Mouse (Mus musculus): ENCODE results near the gene Ubap2. TPM values are rescaled to one million over a fixed set of nuclear protein-coding genes. Genes with fewer than 3 reads are reported as not detected.

Ubap2 gene
- total and polyA plus RNA-seq, 3 experiments: 44.5 to 57.4 (median 50.3) TPM

DNA sequence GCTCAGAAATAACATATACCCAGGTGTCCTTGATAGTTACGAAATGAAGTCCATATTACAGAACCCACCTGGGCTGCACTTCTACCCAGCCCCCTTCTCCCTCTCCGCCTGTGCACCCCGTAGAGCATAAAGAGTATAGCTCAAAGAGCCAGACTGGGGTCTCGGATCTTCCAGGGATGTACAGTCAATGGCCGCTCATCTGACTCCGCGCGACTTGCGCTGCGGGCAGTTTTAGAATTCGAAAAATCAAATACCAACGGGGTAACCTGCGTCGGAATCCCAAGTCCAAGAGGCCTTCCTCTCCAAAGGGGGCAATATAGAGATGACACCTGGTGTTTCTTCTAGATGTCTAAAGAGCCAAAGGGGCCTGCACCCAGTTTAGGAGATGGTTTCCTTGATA is 38.8 kb upstream of the Ubap2 start:
- H3K9ac ChIP-seq (ENCODE audit: low read depth, low read length): peak overlapping the region; percentile 96
- H3K4me3 ChIP-seq: peak overlapping the region; percentile 81
- H3K4me1 ChIP-seq (ENCODE audit: control insufficient read depth, insufficient read depth, low read length): peaks cover 4% of the 10 kb centered on the region
- intact Hi-C loops (cut with DNase I): loop anchor here (2.0 kb wide), 2 partner anchors 39 to 75 kb away; partner anchors contain the start of gene Ubap2
- H3K27me3 ChIP-seq (ENCODE audit: control insufficient read depth, insufficient read depth, low read length): no peaks in the 10 kb centered on the region
- WGBS: 10% methylated on average over 14 of the region's 14 CpGs
- TF ChIP-seq POLR2A (IDR thresholded peaks at IDR 0.05; ENCODE audit: insufficient read depth, low read depth, low read length) (no peak), CTCF (IDR thresholded peaks at IDR 0.05) (no peak), EP300 (IDR thresholded peaks at IDR 0.05; ENCODE audit: insufficient read depth, low read depth, low read length) (no peak)
- peak overlapping the region; percentile 100 for H3K27ac ChIP-seq
- peaks cover 14% of the 10 kb centered on the region for H3K36me3 ChIP-seq (ENCODE audit: control insufficient read depth, insufficient read depth, low read length)
- DNase-seq: peak in 1 of 2 experiments; percentile 36
- peaks cover 1% of the 10 kb centered on the region; the same call in 1 of the 2 replicates for H3K79me2 ChIP-seq (replicated peaks; ENCODE audit: control insufficient read depth, insufficient read depth, low read length)

DNA sequence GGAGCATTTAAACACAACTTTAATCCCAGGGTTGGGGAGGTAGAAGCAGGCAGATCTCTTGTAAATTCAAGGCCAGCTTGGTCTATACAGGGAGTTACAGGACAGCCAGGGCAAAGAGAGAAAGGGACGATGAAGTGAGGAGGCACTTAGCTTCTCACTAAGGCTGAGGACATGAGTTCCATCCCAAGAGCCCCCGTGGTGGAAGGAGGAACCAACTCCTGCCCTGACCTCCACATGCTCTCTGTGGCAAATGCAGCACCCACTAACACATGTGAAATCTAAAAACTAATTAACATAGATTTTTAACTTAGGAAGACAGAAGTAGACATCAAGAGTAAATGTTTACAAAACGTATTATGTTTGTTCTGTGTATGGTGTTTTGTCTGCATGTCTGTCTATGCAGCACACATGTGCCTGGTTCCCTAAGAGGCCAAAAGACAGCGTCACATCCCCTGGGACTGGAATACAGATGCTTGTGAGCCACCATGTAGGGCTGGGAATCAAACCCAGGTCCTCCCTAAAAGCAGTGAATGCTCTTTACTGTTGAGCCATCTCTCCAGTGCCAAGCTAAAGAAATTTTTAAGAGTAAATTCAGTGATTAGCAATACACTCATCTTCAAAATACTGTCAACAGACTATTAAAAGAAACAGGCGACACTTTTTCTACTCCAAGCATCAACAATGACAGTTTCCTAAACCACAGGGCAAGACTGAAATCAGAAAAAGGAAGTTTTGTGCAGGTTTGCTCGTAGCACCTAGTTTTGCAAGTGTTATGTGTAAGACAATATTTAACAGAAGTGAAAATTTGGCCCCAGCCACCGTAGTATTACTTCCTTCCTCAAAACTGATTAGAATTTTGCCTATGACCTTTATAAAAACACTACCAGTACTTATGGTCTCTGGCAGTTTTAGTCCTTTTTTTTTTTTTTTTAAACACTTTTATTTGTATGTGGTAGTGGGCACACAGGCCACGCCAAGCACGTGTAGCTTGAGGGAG is 35.9 kb upstream of the Ubap2 start:
- H3K79me2 ChIP-seq (replicated peaks; ENCODE audit: control insufficient read depth, insufficient read depth, low read length): peaks cover 3% of the 10 kb centered on the region; the same call in 1 of the 2 replicates
- peaks cover 18% of the 10 kb centered on the region for H3K36me3 ChIP-seq (ENCODE audit: control insufficient read depth, insufficient read depth, low read length)
- H3K4me3 ChIP-seq: no peak overlapping the region
- no peak for TF ChIP-seq POLR2A (IDR thresholded peaks at IDR 0.05; ENCODE audit: insufficient read depth, low read depth, low read length)
- no peak for TF ChIP-seq EP300 (IDR thresholded peaks at IDR 0.05; ENCODE audit: insufficient read depth, low read depth, low read length)
- TF ChIP-seq CTCF (IDR thresholded peaks at IDR 0.05): no peak
- no peak overlapping the region; the same call in 1 of the 2 replicates for H3K27ac ChIP-seq
- H3K9ac ChIP-seq (ENCODE audit: low read depth, low read length): no peak overlapping the region
- 73% methylated on average over 9 of the region's 9 CpGs for WGBS
- H3K27me3 ChIP-seq (ENCODE audit: control insufficient read depth, insufficient read depth, low read length): no peaks in the 10 kb centered on the region
- intact Hi-C loops (cut with DNase I): no loop called here
- DNase-seq: no peak
- H3K4me1 ChIP-seq (ENCODE audit: control insufficient read depth, insufficient read depth, low read length): peaks cover 6% of the 10 kb centered on the region

DNA sequence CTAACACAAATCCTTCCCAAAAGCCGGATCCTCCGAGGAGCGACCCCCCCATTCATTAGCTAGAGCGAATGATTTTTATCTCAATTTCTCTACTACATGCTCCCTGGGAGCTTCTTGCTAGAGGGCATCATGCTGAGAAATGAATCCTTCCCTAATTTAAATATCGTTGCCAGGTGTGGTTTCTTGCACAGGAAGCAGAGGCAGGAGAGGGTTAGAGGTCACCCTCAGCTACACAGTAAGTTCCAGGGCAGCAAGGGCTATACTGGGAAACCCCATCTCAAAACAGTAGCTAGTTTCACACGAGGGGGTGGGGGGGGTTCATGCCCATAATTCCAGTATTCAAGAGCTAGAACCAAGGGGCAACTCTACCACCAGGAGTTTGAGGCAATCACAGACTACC is 32.5 kb upstream of the Ubap2 start:
- H3K4me1 ChIP-seq (ENCODE audit: control insufficient read depth, insufficient read depth, low read length): peaks cover 7% of the 10 kb centered on the region
- H3K4me3 ChIP-seq: no peak overlapping the region
- H3K9ac ChIP-seq (ENCODE audit: low read depth, low read length): no peak overlapping the region
- no peak overlapping the region for H3K27ac ChIP-seq
- WGBS: 82% methylated on average over 6 of the region's 6 CpGs
- H3K27me3 ChIP-seq (ENCODE audit: control insufficient read depth, insufficient read depth, low read length): no peaks in the 10 kb centered on the region
- TF ChIP-seq POLR2A (IDR thresholded peaks at IDR 0.05; ENCODE audit: insufficient read depth, low read depth, low read length) (no peak), CTCF (IDR thresholded peaks at IDR 0.05) (no peak)
- no peak for DNase-seq
- peaks cover 3% of the 10 kb centered on the region; the same call in 1 of the 2 replicates for H3K79me2 ChIP-seq (replicated peaks; ENCODE audit: control insufficient read depth, insufficient read depth, low read length)
- peaks cover 13% of the 10 kb centered on the region for H3K36me3 ChIP-seq (ENCODE audit: control insufficient read depth, insufficient read depth, low read length)
- intact Hi-C loops (cut with DNase I): no loop called here

DNA sequence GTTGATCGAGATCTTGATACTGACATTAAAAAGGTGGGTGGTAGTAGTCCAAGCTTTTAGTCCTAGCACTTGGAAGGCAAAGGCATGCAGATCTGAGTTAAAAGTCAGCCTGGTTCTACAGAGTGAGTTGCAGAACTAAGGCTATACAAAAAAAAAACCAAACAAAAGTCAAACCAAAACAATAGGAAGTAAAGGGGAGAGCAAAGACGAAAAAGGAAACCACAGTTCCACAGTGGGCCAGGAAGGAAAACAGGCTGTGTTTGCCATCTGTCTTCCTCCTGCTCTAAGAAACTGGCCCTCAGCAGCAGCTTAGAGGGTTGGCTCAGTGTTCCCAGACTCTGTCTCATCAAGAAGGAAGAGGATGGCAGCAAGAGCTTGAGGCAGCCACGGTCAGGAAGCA is 29.4 kb upstream of the Ubap2 start:
- Histone ChIP-seq H3K4me1 (ENCODE audit: control insufficient read depth, insufficient read depth, low read length) (peaks cover 7% of the 10 kb centered on the region), H3K36me3 (ENCODE audit: control insufficient read depth, insufficient read depth, low read length) (peaks cover 8% of the 10 kb centered on the region)
- intact Hi-C loops (cut with DNase I): no loop called here

DNA sequence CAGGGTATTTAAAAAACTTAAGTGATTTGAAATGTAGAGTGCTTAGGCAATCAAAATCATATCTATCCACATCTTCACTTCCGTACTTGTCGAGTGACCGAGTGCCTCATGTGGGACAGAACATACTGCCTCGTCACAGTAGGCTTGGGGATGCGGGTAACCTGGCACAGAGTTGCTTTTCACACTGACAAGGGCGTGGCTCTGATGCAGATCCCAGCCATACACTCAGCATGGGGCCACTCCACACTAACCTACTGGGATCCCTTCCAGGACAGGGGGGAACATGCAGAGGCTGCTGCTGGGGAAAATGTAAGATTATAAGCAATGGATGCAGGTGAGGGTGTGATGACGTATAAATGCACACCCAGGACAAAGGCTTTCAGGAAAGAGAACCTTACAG is 28.7 kb upstream of the Ubap2 start:
- 80% methylated on average over 7 of the region's 7 CpGs for WGBS
- H3K79me2 ChIP-seq (replicated peaks; ENCODE audit: control insufficient read depth, insufficient read depth, low read length): 0 out of 2 replicates have a peak, but pooled peaks cover 2% of the 10 kb centered on the region
- H3K27ac ChIP-seq: no peak overlapping the region
- intact Hi-C loops (cut with DNase I): no loop called here
- TF ChIP-seq EP300 (IDR thresholded peaks at IDR 0.05; ENCODE audit: insufficient read depth, low read depth, low read length): no peak
- peaks cover 7% of the 10 kb centered on the region for H3K4me1 ChIP-seq (ENCODE audit: control insufficient read depth, insufficient read depth, low read length)
- DNase-seq: no peak
- H3K4me3 ChIP-seq: no peak overlapping the region
- no peak overlapping the region for H3K9ac ChIP-seq (ENCODE audit: low read depth, low read length)
- peaks cover 8% of the 10 kb centered on the region for H3K36me3 ChIP-seq (ENCODE audit: control insufficient read depth, insufficient read depth, low read length)
- no peaks in the 10 kb centered on the region for H3K27me3 ChIP-seq (ENCODE audit: control insufficient read depth, insufficient read depth, low read length)

More for the DNA sequence above, 29.4 kb upstream of the Ubap2 start:
- H3K9ac ChIP-seq (ENCODE audit: low read depth, low read length): no peak overlapping the region
- whole genome bisulfite sequencing: 25% methylated on average over 3 of the region's 3 CpGs
- H3K27ac ChIP-seq: no peak overlapping the region
- peak in 1 of 2 experiments; percentile 23 for DNase-seq
- no peak overlapping the region for H3K4me3 ChIP-seq
- H3K27me3 ChIP-seq (ENCODE audit: control insufficient read depth, insufficient read depth, low read length): no peaks in the 10 kb centered on the region
- H3K79me2 ChIP-seq (replicated peaks; ENCODE audit: control insufficient read depth, insufficient read depth, low read length): 0 out of 2 replicates have a peak, but pooled peaks cover 2% of the 10 kb centered on the region
- no peak for TF ChIP-seq CTCF (IDR thresholded peaks at IDR 0.05)
- no peak for TF ChIP-seq POLR2A (IDR thresholded peaks at IDR 0.05; ENCODE audit: insufficient read depth, low read depth, low read length)
- TF ChIP-seq EP300 (IDR thresholded peaks at IDR 0.05; ENCODE audit: insufficient read depth, low read depth, low read length): no peak

DNA sequence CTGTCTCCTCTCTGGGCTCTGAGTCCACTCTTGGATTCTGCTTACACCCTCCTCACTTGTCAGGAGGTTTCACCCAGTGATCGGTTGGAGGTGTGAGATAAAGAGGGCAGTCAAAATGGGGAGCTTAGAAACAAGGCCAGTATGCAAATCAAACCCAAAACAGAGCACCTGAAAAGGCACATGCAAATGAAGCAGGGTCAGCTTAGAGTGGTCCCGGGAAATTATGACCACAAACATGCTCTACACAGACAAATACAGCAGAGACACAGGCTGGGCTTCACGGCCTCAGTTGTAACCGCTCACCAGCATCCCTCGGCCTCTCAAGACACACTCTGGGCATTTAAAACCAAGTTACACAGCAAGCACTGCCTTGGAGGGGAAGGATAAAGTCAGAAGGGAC is 24.0 kb upstream of the Ubap2 start:
- WGBS: 91% methylated on average over 5 of the region's 5 CpGs
- Histone ChIP-seq H3K9ac (ENCODE audit: low read depth, low read length) (no peak overlapping the region), H3K27ac (no peak overlapping the region), H3K4me1 (ENCODE audit: control insufficient read depth, insufficient read depth, low read length) (no peaks in the 10 kb centered on the region), H3K36me3 (ENCODE audit: control insufficient read depth, insufficient read depth, low read length) (no peaks in the 10 kb centered on the region), H3K79me2 (replicated peaks; ENCODE audit: control insufficient read depth, insufficient read depth, low read length) (no peaks in the 10 kb centered on the region), H3K4me3 (no peak overlapping the region), H3K27me3 (ENCODE audit: control insufficient read depth, insufficient read depth, low read length) (no peaks in the 10 kb centered on the region)
- intact Hi-C loops (cut with DNase I): no loop called here
- no peak for TF ChIP-seq CTCF (IDR thresholded peaks at IDR 0.05)
- TF ChIP-seq EP300 (IDR thresholded peaks at IDR 0.05; ENCODE audit: insufficient read depth, low read depth, low read length): no peak
- no peak for TF ChIP-seq POLR2A (IDR thresholded peaks at IDR 0.05; ENCODE audit: insufficient read depth, low read depth, low read length)
- DNase-seq: no peak

All from heart, adult 2 months (tissue).